ENCODE assay signal across 15 mouse cellular contexts in genomic region chr10:18863332-18863731, GRCm38 (mm10). TPM values are rescaled to one million over a fixed set of nuclear protein-coding genes. Genes with fewer than 3 reads are reported as not detected.
DNase-seq lines count a peak whose midpoint lies in the region; ATAC-seq lines count a peak whose summit lies in the region.
"Had no signal": no experiment of that assay in that cellular context is flagged by ENCODE, and none has a peak within 500 bp of the region (broad histone marks: within the 10 kb centered on the region; RNA-seq: fewer than 3 reads in every experiment).

No protein-coding gene starts in this region.

- intact Hi-C loops in heart, postnatal 14 days (cut with DNase I): no loop called here

- no peak overlapping the region for H3K4me3 ChIP-seq in heart, embryonic 11.5 days (ENCODE audit: low read depth, low read length)
- no peak overlapping the region for H3K4me3 ChIP-seq in hindbrain, embryonic 10.5 days
- H3K4me3 ChIP-seq: forebrain, embryonic 15.5 days; hindbrain, embryonic 15.5 days; midbrain, embryonic 10.5 days had no signal

- peak overlapping the region; percentile 54 for H3K27ac ChIP-seq in heart, embryonic 11.5 days (ENCODE audit: low read depth, low read length)
- no peak overlapping the region for H3K27ac ChIP-seq in hindbrain, embryonic 10.5 days
- H3K27ac ChIP-seq: forebrain, embryonic 15.5 days; hindbrain, embryonic 15.5 days; midbrain, embryonic 10.5 days had no signal

- 44% methylated on average over 4 of the region's 4 CpGs for WGBS in heart, embryonic 11.5 days (ENCODE audit: insufficient replicate concordance)
- 69% methylated on average over 4 of the region's 4 CpGs for WGBS in hindbrain, embryonic 10.5 days

- no peak overlapping the region for H3K4me2 ChIP-seq in heart, embryonic 11.5 days
- H3K4me2 ChIP-seq: forebrain, embryonic 15.5 days; hindbrain, embryonic 15.5 days; lung, embryonic 14.5 days had no signal

- no peak for ATAC-seq in heart, embryonic 11.5 days (replicated peaks; ENCODE audit: insufficient number of reproducible peaks, low FRiP score, low TSS enrichment)
- ATAC-seq: forebrain, embryonic 15.5 days; intestine, postnatal 0 days had no signal

- peak; percentile 16 for DNase-seq in cerebellum, adult 11-12 months
- no peak for DNase-seq in cerebellum, adult 11 months
- peak; percentile 51 to 56 for DNase-seq in cerebellum, postnatal 25 days
- DNase-seq in heart, postnatal 14 days: peak; percentile 14 to 29
- DNase-seq in right cerebral cortex, adult 2 months (ENCODE audit: low spot score in 2 of 2): no peak
- DNase-seq in right cerebral cortex, postnatal 10 days (ENCODE audit: low spot score in 2 of 2): no peak
- DNase-seq in hindbrain, embryonic 10.5 days (ENCODE audit: low spot score): no peak
- DNase-seq: left cerebral cortex, postnatal 4 days; lung, embryonic 14.5 days; lung, postnatal 4 days had no signal

- H3K9me3 ChIP-seq in heart, embryonic 11.5 days (replicated peaks; ENCODE audit: control insufficient read depth, low read length): no peaks in the 10 kb centered on the region
- H3K9me3 ChIP-seq in hindbrain, embryonic 10.5 days: no peaks in the 10 kb centered on the region
- H3K9me3 ChIP-seq: forebrain, embryonic 15.5 days; hindbrain, embryonic 15.5 days; midbrain, embryonic 10.5 days had no signal

- H3K9ac ChIP-seq in heart, embryonic 11.5 days (ENCODE audit: low read depth, low read length): no peak overlapping the region
- H3K9ac ChIP-seq: forebrain, embryonic 15.5 days; hindbrain, embryonic 15.5 days; lung, embryonic 14.5 days had no signal

- H3K27me3 ChIP-seq in heart, embryonic 11.5 days (ENCODE audit: control insufficient read depth, insufficient read depth, low read length): no peaks in the 10 kb centered on the region
- no peaks in the 10 kb centered on the region for H3K27me3 ChIP-seq in hindbrain, embryonic 10.5 days (ENCODE audit: insufficient read depth, poor library complexity, severe bottlenecking)
- H3K27me3 ChIP-seq: forebrain, embryonic 15.5 days; hindbrain, embryonic 15.5 days had no signal

- H3K4me1 ChIP-seq in heart, embryonic 11.5 days (ENCODE audit: control insufficient read depth, insufficient read depth, low read length): peaks cover 14% of the 10 kb centered on the region
- peaks cover 8% of the 10 kb centered on the region for H3K4me1 ChIP-seq in hindbrain, embryonic 10.5 days (replicated peaks)
- H3K4me1 ChIP-seq: forebrain, embryonic 15.5 days; hindbrain, embryonic 15.5 days had no signal

- no peaks in the 10 kb centered on the region for H3K36me3 ChIP-seq in heart, embryonic 11.5 days (ENCODE audit: control insufficient read depth, insufficient read depth, low read length)
- H3K36me3 ChIP-seq in hindbrain, embryonic 10.5 days: no peaks in the 10 kb centered on the region
- H3K36me3 ChIP-seq: forebrain, embryonic 15.5 days; hindbrain, embryonic 15.5 days; midbrain, embryonic 10.5 days had no signal

RNA-seq across cellular contexts. Expression of gene Perp, which starts 18.5 kb away (rescaled TPM):
- polyA plus RNA-seq in heart, embryonic 11.5 days (2014; fragmentation: Nextera tagmentation; extraction: Ambion mirVana): 80.9 and 102 TPM in 2 replicates
- 100 to 1,000 TPM; 147 TPM for total RNA-seq in heart, postnatal 14 days (2021)
- 15.7 and 18.2 TPM in 2 replicates for polyA plus RNA-seq in hindbrain, embryonic 10.5 days (2016; fragmentation: Nextera tagmentation; extraction: Ambion mirVana)

Comparison
In these comparisons a context has a peak if more than half of its experiments do, and no peak if none do; other contexts are left out.
1. DNase-seq: peak in cerebellum, adult 11-12 months (single experiment), cerebellum, postnatal 25 days (2 of 2) and heart, postnatal 14 days (2 of 2); none in cerebellum, adult 11 months (single experiment), right cerebral cortex, adult 2 months (0 of 2), right cerebral cortex, postnatal 10 days (0 of 2) and hindbrain, embryonic 10.5 days (single experiment).